Mouse (Mus musculus) heart, embryonic 15.5 days (tissue): ENCODE measurements around the gene Stil. TPM values are rescaled to one million over a fixed set of nuclear protein-coding genes. Genes with fewer than 3 reads are reported as not detected.
A peak's percentile ranks its signal among the peaks of the same experiment; 100 is the strongest.

Source experiments
- ATAC-seq: fragments of 200-750 bp; cut with Nextera tagmentation; replicated peaks from 2 replicates; pipeline ENCODE4 v1.8.0; 2017; ENCODE audit warnings: low read depth, moderate TSS enrichment; ENCODE audit not compliant: insufficient number of reproducible peaks, insufficient read depth, low FRiP score
- H3K27ac ChIP-seq: fragments of 300-500 bp; sonication (generic); 2 replicates; pipeline ENCODE4 v1.5.1; 2015; ENCODE audit warnings: mild to moderate bottlenecking, inconsistent platforms
- H3K27me3 ChIP-seq: fragments of 300-500 bp; sonication (generic); 2 replicates; pipeline ENCODE4 v1.6.1; 2015; ENCODE audit warnings: inconsistent platforms
- H3K36me3 ChIP-seq: fragments of 300-500 bp; sonication (generic); 2 replicates; pipeline ENCODE4 v1.6.1; 2015; ENCODE audit warnings: mild to moderate bottlenecking, inconsistent platforms
- H3K4me1 ChIP-seq: fragments of 300-500 bp; sonication (generic); replicated peaks from 2 replicates; pipeline ENCODE4 v1.6.1; 2015; ENCODE audit warnings: inconsistent platforms
- H3K4me2 ChIP-seq: fragments of 300-500 bp; sonication (generic); 2 replicates; pipeline ENCODE4 v1.6.1; 2015; ENCODE audit warnings: inconsistent platforms, mild to moderate bottlenecking, moderate library complexity
- H3K4me3 ChIP-seq: fragments of 300-500 bp; sonication (generic); 2 replicates; pipeline ENCODE4 v1.5.1; 2015; ENCODE audit warnings: mild to moderate bottlenecking, inconsistent platforms
- H3K9ac ChIP-seq: fragments of 300-500 bp; sonication (generic); 2 replicates; pipeline ENCODE4 v1.6.1; 2015; ENCODE audit warnings: mild to moderate bottlenecking, inconsistent platforms
- H3K9me3 ChIP-seq: fragments of 300-500 bp; sonication (generic); replicated peaks from 2 replicates; pipeline ENCODE4 v1.6.1; 2016; ENCODE audit warnings: inconsistent platforms
- WGBS: fragments of 180-500 bp; shearing (Covaris S2); methylation state at CpG from one replicate; pipeline ENCODE4 v1.1.7; 2015; ENCODE audit warnings: mixed read lengths; 5-methylcytosine and 5-hydroxymethylcytosine counted together
- polyA plus RNA-seq: library from polyadenylated mRNA; unstranded; fragments of >200 nt; fragmentation: Nextera tagmentation; extraction: Ambion mirVana; gene quantifications from 2 replicates; pipeline ENCODE4 v1.2.1, GENCODE M21; 2015

The Stil gene
- polyA plus RNA-seq, 1 experiment from 2014 or later, result 6.5 TPM

DNA sequence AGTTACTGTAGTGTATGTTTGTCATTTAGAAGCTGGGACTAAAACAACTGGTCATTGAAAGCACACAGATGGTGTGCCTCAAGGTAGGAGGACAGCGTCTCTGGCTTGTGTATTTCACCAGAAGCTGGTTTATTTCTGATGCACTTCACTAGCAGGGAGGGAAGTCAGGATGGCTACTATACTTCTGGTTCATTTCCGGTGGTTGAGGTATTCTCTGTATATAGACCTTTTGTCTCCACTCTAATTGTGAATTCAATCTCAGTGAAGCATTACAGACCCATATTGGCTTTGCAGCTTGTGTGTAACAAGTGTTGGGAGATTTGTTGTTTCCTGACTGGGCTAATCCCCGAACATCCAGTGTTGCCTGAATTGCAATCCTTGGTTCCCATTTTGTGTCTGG, 60.8 kb downstream of the Stil start:
- Histone ChIP-seq H3K4me2 (peak overlapping the region; percentile 66), H3K9ac (no peak overlapping the region), H3K36me3 (no peaks in the 10 kb centered on the region), H3K4me3 (peak overlapping the region; percentile 51), H3K27ac (no peak overlapping the region), H3K4me1 (peaks cover 32% of the 10 kb centered on the region), H3K27me3 (peaks cover 93% of the 10 kb centered on the region), H3K9me3 (no peaks in the 10 kb centered on the region)
- WGBS, result 16% methylated on average over 3 of the region's 3 CpGs
- ATAC-seq, result no peak

GRCm38 (mm10) chr4:115062540-115062874, 62.5 kb downstream of the Stil start:
- Histone ChIP-seq H3K27me3 (peaks cover 93% of the 10 kb centered on the region), H3K27ac (no peak overlapping the region), H3K4me1 (peaks cover 19% of the 10 kb centered on the region), H3K36me3 (no peaks in the 10 kb centered on the region), H3K9me3 (no peaks in the 10 kb centered on the region), H3K4me3 (peak overlapping the region; percentile 59), H3K4me2 (peak overlapping the region; percentile 96), H3K9ac (no peak overlapping the region; the same call in 1 of the 2 replicates)
- 4% methylated on average over 9 of the region's 9 CpGs for WGBS
- peak; percentile 16; the same call in 1 of the 2 replicates for ATAC-seq

- Histone ChIP-seq H3K27me3 (peaks cover 90% of the 10 kb centered on the region), H3K9me3 (no peaks in the 10 kb centered on the region), H3K27ac (no peak overlapping the region), H3K4me2 (peak overlapping the region; percentile 96), H3K36me3 (no peaks in the 10 kb centered on the region), H3K9ac (peak overlapping the region; percentile 48), H3K4me3 (peak overlapping the region; percentile 59), H3K4me1 (peaks cover 16% of the 10 kb centered on the region)
- peak; percentile 76 for ATAC-seq
- whole genome bisulfite sequencing, result under 1% methylated on average over 58 of the region's 58 CpGs
These were observed 63.0 kb downstream of the Stil start for GRCm38 (mm10) chr4:115062875-115063517.

DNA sequence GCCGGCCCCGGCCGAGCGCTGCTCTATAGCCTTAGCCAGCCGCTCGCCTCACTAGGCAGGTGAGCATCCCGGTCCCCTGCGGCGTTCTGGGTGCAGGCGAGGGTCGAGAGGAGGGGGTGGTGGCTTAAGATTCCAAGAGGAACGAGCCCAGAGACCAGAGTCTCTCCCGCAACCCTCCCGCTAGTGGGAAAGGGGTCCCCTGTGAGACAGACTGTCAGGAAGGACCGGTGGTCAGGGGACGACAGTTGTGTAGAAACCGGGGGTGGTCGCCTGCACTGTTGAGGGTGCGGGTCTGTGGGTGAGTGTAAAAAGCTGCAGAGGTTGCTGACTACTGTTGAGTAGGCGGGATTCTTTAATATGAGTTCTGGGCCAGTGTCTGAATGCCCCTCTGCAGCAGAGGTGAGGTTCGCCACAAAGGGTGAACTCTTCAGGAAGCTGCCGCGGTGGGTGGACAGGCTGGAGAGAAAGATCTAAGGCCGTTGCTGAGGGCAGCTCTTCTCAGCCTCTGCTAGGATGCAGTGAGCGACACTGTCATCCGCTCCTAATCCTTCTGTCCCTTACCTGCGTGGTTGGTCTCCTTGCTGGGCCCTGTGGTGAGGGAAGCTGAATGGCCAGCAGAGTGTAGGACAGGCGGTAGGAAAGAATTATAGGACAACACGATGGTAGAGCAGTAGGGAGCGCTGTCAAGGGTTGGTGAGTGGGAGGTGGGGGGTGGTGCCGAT, 63.7 kb downstream of the Stil start:
- Histone ChIP-seq H3K4me3 (peak overlapping the region; percentile 59), H3K4me2 (peak overlapping the region; percentile 96), H3K9me3 (no peaks in the 10 kb centered on the region), H3K27me3 (peaks cover 90% of the 10 kb centered on the region), H3K27ac (no peak overlapping the region), H3K4me1 (peaks cover 16% of the 10 kb centered on the region), H3K9ac (peak overlapping the region; percentile 48), H3K36me3 (no peaks in the 10 kb centered on the region)
- WGBS, result 4% methylated on average over 30 of the region's 31 CpGs
- no peak for ATAC-seq

- Histone ChIP-seq H3K4me2 (no peak overlapping the region), H3K4me1 (no peaks in the 10 kb centered on the region), H3K36me3 (no peaks in the 10 kb centered on the region), H3K4me3 (no peak overlapping the region), H3K27ac (no peak overlapping the region), H3K9me3 (no peaks in the 10 kb centered on the region), H3K27me3 (peaks cover 24% of the 10 kb centered on the region), H3K9ac (no peak overlapping the region)
- no peak for ATAC-seq
- WGBS, result 30% methylated on average over 1 of the region's 1 CpGs
These were observed 71.7 kb downstream of the Stil start for GRCm38 (mm10) chr4:115071668-115072067.

GRCm38 (mm10) chr4:115074789-115075188, 74.8 kb downstream of the Stil start:
- H3K9ac ChIP-seq, result no peak overlapping the region
- H3K27me3 ChIP-seq, result peaks cover 11% of the 10 kb centered on the region
- no peaks in the 10 kb centered on the region for H3K9me3 ChIP-seq
- no peaks in the 10 kb centered on the region for H3K36me3 ChIP-seq
- 70% methylated on average over 1 of the region's 1 CpGs for WGBS
- H3K4me2 ChIP-seq, result no peak overlapping the region
- H3K27ac ChIP-seq, result peak overlapping the region; percentile 77
- H3K4me1 ChIP-seq, result peaks cover 6% of the 10 kb centered on the region
- H3K4me3 ChIP-seq, result no peak overlapping the region
- no peak for ATAC-seq

DNA sequence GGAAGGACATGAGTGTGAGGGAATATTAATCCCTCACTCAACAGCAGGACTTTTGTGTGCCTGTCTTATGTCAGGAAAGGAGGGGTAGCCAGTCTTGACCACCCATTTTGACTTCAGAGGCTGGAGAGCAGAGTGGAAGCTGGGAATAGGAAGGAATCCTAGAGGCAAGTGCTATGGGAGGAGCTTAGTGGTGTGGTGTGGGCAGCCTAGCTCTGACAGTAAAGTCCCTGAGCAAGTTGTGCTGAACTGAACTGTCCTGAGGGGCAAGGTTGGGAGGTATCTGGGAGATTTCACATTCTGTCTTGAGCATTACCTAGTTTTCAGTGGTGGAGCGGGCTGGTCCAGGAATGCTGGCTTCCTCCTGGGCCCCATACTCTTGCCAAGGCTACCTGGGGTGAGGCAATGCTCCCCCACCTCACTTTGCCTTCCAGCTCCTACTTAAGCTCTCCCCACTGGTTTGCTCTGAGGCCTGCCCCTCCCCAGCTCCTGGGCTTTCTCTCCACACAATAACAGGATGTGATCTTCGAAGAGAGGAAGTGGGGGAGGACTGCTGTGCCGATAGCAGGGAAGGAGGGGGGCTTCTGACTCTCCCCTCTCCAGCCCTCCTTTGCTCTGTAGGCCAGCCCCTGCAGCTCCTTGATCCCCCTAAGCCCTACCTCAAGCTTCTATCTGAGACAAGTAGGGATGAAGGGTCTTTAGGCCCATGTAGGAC, 75.4 kb downstream of the Stil start:
- H3K9ac ChIP-seq, result no peak overlapping the region
- peaks cover 9% of the 10 kb centered on the region for H3K4me1 ChIP-seq
- H3K9me3 ChIP-seq, result no peaks in the 10 kb centered on the region
- no peaks in the 10 kb centered on the region for H3K36me3 ChIP-seq
- 33% methylated on average over 3 of the region's 3 CpGs for WGBS
- peak overlapping the region; percentile 77 for H3K27ac ChIP-seq
- peaks cover 11% of the 10 kb centered on the region for H3K27me3 ChIP-seq
- ATAC-seq, result peak; percentile 71
- no peak overlapping the region for H3K4me3 ChIP-seq
- H3K4me2 ChIP-seq, result no peak overlapping the region

- Histone ChIP-seq H3K4me1 (peaks cover 9% of the 10 kb centered on the region), H3K27ac (no peak overlapping the region), H3K4me3 (no peak overlapping the region), H3K36me3 (no peaks in the 10 kb centered on the region), H3K4me2 (no peak overlapping the region), H3K9ac (no peak overlapping the region), H3K9me3 (no peaks in the 10 kb centered on the region), H3K27me3 (no peaks in the 10 kb centered on the region)
- ATAC-seq, result peak; percentile 51
- WGBS, result 35% methylated on average over 10 of the region's 10 CpGs
These were observed 79.2 kb downstream of the Stil start for GRCm38 (mm10) chr4:115078892-115079820.

- H3K4me1 ChIP-seq, result peaks cover 9% of the 10 kb centered on the region
- H3K9ac ChIP-seq, result no peak overlapping the region
- H3K4me2 ChIP-seq, result no peak overlapping the region
- no peak overlapping the region for H3K4me3 ChIP-seq
- peaks cover 5% of the 10 kb centered on the region for H3K27me3 ChIP-seq
- ATAC-seq, result no peak
- WGBS, result 27% methylated on average over 5 of the region's 5 CpGs
- no peak overlapping the region for H3K27ac ChIP-seq
- H3K36me3 ChIP-seq, result no peaks in the 10 kb centered on the region
- H3K9me3 ChIP-seq, result no peaks in the 10 kb centered on the region
These were observed 79.9 kb downstream of the Stil start for GRCm38 (mm10) chr4:115079821-115080349.

DNA sequence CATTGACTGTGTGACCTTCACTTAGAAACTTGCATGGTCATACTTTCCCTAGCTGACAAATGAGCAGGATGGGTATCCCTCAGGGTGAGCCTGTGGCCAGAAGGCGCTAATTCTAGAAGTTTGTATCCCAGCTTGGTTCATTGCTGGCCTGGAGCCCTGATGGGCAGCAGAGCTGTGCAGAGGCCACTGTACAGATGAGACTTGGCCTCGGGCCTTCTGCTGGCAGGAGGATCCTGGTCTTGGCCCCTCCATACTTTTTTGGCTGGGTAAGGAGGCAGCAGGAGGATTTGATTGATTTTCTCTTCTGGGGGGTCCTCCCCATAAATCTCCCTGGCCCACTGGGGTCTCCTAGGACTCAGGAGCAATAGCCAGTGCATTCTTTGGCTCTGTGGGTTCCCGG, 83.1 kb downstream of the Stil start:
- H3K27ac ChIP-seq, result no peak overlapping the region
- H3K4me2 ChIP-seq, result no peak overlapping the region
- no peaks in the 10 kb centered on the region for H3K36me3 ChIP-seq
- peaks cover 9% of the 10 kb centered on the region for H3K4me1 ChIP-seq
- H3K9ac ChIP-seq, result no peak overlapping the region
- H3K4me3 ChIP-seq, result no peak overlapping the region
- 74% methylated on average over 3 of the region's 3 CpGs for WGBS
- ATAC-seq, result no peak
- peaks cover 28% of the 10 kb centered on the region for H3K27me3 ChIP-seq
- no peaks in the 10 kb centered on the region for H3K9me3 ChIP-seq
